Mouse (Mus musculus) lung, adult 2 months (tissue): Measurements from ENCODE around the gene Usp6nl.

ENCODE experiments used
- CTCF ChIP-seq: fragments of 200-500 bp; IDR thresholded peaks from 2 replicates; pipeline ENCODE4 v1.5.1; 2011; ENCODE audit warnings: mild to moderate bottlenecking, low read length, control low read depth; ENCODE audit not compliant: insufficient read depth
- POLR2A ChIP-seq: fragments of 200-500 bp; IDR thresholded peaks from 2 replicates; pipeline ENCODE4 v1.6.1; 2011; ENCODE audit warnings: low read depth, mild to moderate bottlenecking, control low read depth, low read length, borderline replicate concordance; ENCODE audit errors: extremely low read depth

DNA sequence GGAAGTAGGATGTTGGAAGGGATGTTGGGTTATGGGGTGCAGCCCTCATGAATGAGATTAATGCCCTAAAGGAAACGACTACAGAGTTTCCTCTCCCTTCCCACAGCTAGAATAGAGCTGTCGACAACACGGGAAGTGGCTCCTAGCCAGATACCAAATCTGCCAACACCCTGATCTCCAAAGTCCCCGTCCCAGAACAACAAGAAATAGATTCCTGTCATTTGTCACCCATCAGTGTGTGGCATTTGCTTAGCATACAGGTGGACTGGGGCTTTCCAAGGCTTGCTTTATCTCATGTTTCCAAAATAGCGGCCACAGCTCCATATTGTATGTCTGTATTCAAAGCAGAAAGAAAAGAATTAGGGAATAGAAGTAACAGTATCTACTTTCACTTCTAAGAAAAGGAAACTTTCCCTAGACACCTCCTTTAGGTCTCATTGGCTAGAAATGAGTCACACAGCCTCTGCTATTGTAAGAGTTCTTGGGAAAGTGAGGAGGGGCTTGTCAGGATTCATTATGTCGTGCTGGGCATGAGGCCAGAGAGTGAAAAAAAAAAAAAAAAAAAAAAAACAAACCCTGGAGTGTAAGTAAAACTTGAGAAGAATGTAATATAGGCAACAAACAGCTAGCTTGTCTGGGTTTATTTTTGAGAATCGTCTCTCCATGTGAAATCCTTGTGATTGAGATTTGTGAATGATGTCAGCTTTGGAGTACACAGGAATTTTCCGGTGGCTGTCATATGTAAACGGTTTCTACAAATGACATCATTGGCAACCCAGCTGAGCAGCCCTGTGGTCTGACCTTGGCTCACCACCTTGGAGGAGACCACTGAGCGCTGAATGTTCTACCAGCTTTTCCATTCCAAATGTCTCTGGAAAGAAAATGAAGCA, 141.6 kb downstream of the Usp6nl start:
- TF ChIP-seq CTCF: no peak
- no peak for TF ChIP-seq POLR2A
